Mouse (Mus musculus) intestine, embryonic 14.5 days (tissue): ENCODE measurements around the gene Cacna1c. TPM values are rescaled to one million over a fixed set of nuclear protein-coding genes. Genes with fewer than 3 reads are reported as not detected.
A peak's percentile ranks its signal among the peaks of the same experiment; 100 is the strongest.

Experiments
- ATAC-seq: fragments of 200-750 bp; cut with Nextera tagmentation; replicated peaks from 2 replicates; pipeline ENCODE4 v1.8.0; 2017; ENCODE audit warnings: low read depth, moderate number of reproducible peaks, moderate TSS enrichment, moderate library complexity; ENCODE audit not compliant: low FRiP score, low TSS enrichment
- DNase-seq: peaks from one replicate; pipeline ENCODE4 v3.0.0-alpha.2; 2018; ENCODE audit warnings: low spot score
- H3K27ac ChIP-seq: fragments of 300-500 bp; sonication (generic); 2 replicates; pipeline ENCODE4 v1.5.1; 2014; ENCODE audit warnings: low read depth, mild to moderate bottlenecking, control low read depth
- H3K27me3 ChIP-seq: fragments of 300-500 bp; sonication (generic); replicated peaks from 2 replicates; pipeline ENCODE4 v1.6.1; 2014; ENCODE audit warnings: low read length, control low read depth; ENCODE audit not compliant: control insufficient read depth, insufficient read depth
- H3K36me3 ChIP-seq: fragments of 300-500 bp; sonication (generic); 2 replicates; pipeline ENCODE4 v1.6.1; 2014; ENCODE audit warnings: low read length, control low read depth; ENCODE audit not compliant: control insufficient read depth, insufficient read depth
- H3K4me1 ChIP-seq: fragments of 300-500 bp; sonication (generic); replicated peaks from 2 replicates; pipeline ENCODE4 v1.6.1; 2014; ENCODE audit warnings: low read length, control low read depth, mixed read lengths; ENCODE audit not compliant: control insufficient read depth, insufficient read depth
- H3K4me2 ChIP-seq: fragments of 300-500 bp; sonication (generic); 2 replicates; pipeline ENCODE4 v1.6.1; 2014; ENCODE audit warnings: low read length
- H3K4me3 ChIP-seq: fragments of 300-500 bp; sonication (generic); 2 replicates; pipeline ENCODE4 v1.5.1; 2014; ENCODE audit warnings: low read depth, low read length, control low read depth, mixed read lengths
- H3K9ac ChIP-seq: fragments of 300-500 bp; sonication (generic); 2 replicates; pipeline ENCODE4 v1.6.1; 2014; ENCODE audit warnings: mild to moderate bottlenecking, low read length
- H3K9me3 ChIP-seq: fragments of 300-500 bp; sonication (generic); 2 replicates; pipeline ENCODE4 v1.6.1; 2016; ENCODE audit warnings: low read length, control low read depth; ENCODE audit not compliant: control insufficient read depth
- WGBS: fragments of 180-500 bp; shearing (Covaris S2); extraction: QIAGEN DNeasy Blood & Tissue Kit; methylation state at CpG from one replicate; pipeline ENCODE4 v1.1.7; 2014; 5-methylcytosine and 5-hydroxymethylcytosine counted together
- polyA plus RNA-seq: library from polyadenylated mRNA; unstranded; fragments of >200 nt; fragmentation: Nextera tagmentation; extraction: Ambion mirVana; gene quantifications from 2 replicates; pipeline ENCODE4 v1.2.1, GENCODE M21; 2014

The Cacna1c gene
- polyA plus RNA-seq, 1 experiment from 2014 or later: 6.5 TPM

DNA sequence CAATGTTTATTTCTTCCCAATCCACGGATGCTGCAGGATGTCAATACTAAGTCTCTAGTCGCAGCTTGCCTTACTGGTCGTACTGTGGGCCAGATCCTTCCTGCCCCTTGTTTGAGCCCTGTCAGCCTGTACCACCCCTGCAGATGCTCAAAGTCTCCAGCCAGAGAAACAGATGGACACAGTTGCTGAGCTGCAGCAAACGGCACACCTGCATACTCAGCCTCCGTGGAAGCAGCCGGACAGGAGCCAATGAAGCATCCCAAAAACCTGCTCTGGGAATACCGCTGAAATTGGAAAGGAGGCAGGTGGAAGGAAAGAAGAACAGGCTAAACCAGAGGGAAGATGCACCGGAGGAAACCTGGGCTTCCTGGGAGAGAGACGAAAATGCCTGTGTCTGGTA, 243.8 kb downstream of the Cacna1c start:
- no peaks in the 10 kb centered on the region for H3K27me3 ChIP-seq
- no peaks in the 10 kb centered on the region for H3K36me3 ChIP-seq
- H3K9ac ChIP-seq: no peak overlapping the region
- H3K4me3 ChIP-seq: no peak overlapping the region
- DNase-seq (no peak), ATAC-seq (no peak)
- WGBS: 72% methylated on average over 9 of the region's 9 CpGs
- peaks cover 7% of the 10 kb centered on the region; the same call in 1 of the 2 replicates for H3K4me1 ChIP-seq
- no peak overlapping the region for H3K27ac ChIP-seq
- H3K4me2 ChIP-seq: no peak overlapping the region
- no peaks in the 10 kb centered on the region for H3K9me3 ChIP-seq

DNA sequence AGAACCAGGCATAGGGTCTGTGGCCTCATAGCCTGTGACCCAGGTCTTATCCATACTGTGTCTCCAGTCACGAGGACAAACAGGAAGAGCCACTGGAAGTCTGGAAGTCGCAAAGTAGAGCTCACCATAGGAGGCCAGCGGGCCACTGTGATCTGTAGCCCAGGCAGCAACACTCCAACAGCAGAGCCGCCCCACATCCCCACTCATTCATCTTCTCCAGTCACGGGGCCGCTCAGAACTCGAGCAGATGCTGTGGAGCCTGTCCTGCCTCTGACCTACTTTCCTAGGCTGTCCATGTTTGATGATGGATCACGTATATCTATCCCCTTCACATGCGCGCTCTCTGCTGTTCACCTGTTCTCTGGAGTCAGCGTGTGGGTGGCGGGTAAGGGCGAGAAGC, 246.0 kb downstream of the Cacna1c start:
- H3K27me3 ChIP-seq: no peaks in the 10 kb centered on the region
- WGBS: 52% methylated on average over 13 of the region's 13 CpGs
- H3K27ac ChIP-seq: no peak overlapping the region
- no peaks in the 10 kb centered on the region for H3K36me3 ChIP-seq
- H3K9ac ChIP-seq: no peak overlapping the region
- peaks cover 7% of the 10 kb centered on the region; the same call in 1 of the 2 replicates for H3K4me1 ChIP-seq
- DNase-seq (no peak), ATAC-seq (no peak)
- no peak overlapping the region for H3K4me2 ChIP-seq
- H3K9me3 ChIP-seq: no peaks in the 10 kb centered on the region
- no peak overlapping the region for H3K4me3 ChIP-seq

DNA sequence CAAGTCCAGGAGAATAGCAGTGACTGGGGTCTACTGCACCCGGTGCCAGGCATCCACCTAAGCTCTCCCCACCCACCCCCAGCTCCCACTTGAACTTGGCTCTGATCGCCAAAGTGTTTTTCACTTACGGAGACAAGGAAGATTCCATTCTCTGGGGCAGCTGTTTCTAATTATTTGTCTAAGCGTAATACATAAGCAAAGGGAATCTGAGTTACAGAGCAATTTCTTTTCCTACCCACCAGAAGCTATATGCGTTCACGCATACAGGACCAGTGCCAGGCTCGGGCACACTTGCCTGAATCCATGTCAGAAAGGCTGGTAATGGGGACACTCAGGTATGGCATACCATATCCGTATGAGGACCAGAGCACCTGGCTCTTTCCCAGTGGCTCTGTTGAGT, 248.9 kb downstream of the Cacna1c start:
- Histone ChIP-seq H3K4me3 (no peak overlapping the region), H3K27ac (peak overlapping the region; percentile 49), H3K9me3 (no peaks in the 10 kb centered on the region), H3K4me2 (no peak overlapping the region), H3K9ac (no peak overlapping the region), H3K36me3 (no peaks in the 10 kb centered on the region), H3K4me1 (peaks cover 7% of the 10 kb centered on the region; the same call in 1 of the 2 replicates), H3K27me3 (no peaks in the 10 kb centered on the region)
- ATAC-seq (no peak), DNase-seq (no peak)
- WGBS: 66% methylated on average over 8 of the region's 8 CpGs

DNA sequence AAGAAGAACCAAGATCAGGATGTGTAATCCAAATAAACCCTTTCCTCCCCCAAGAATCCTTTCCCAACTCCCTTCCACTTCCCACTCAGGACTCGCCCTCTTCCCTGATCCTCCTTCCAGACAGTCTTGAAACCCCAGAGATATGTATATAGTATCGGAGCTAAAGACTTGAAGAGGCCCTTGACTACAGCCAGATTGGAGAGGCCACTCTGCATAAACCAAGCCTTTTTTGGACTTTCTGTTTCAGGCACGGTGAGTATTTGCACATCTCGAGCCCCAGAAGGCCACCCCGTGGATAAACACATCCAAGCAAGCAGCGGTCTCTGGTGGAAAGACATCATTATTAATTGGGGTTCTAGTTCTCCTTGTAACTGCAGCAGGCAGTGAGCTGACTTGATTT, 249.6 kb downstream of the Cacna1c start:
- H3K36me3 ChIP-seq: no peaks in the 10 kb centered on the region
- ATAC-seq (no peak), DNase-seq (no peak)
- peaks cover 7% of the 10 kb centered on the region; the same call in 1 of the 2 replicates for H3K4me1 ChIP-seq
- no peak overlapping the region for H3K9ac ChIP-seq
- no peak overlapping the region for H3K4me3 ChIP-seq
- no peak overlapping the region for H3K4me2 ChIP-seq
- no peaks in the 10 kb centered on the region for H3K9me3 ChIP-seq
- 58% methylated on average over 6 of the region's 6 CpGs for WGBS
- H3K27me3 ChIP-seq: no peaks in the 10 kb centered on the region
- peak overlapping the region; percentile 49; the same call in 1 of the 2 replicates for H3K27ac ChIP-seq

DNA sequence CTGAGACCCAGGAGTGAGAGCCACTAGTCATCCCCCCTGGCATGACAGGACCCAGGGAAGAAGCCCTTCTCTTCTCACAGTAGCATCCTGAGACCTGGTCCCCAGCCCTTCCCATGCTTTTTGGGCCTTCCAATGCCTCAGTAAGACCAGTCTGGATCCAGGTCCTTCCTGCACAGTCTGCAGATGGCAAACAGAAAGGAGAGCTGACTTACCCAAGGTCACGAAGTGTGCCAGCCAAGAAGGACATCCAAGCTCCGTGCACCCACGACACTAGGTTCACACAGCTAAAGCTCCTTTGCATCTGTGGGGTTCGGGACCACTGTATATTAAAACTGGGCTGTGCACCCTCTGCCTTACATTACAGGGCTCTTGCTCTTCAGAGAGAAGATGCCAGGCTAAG, 252.1 kb downstream of the Cacna1c start:
- DNase-seq: no peak
- no peak overlapping the region for H3K4me2 ChIP-seq
- no peak overlapping the region for H3K9ac ChIP-seq
- no peaks in the 10 kb centered on the region for H3K9me3 ChIP-seq
- 90% methylated on average over 4 of the region's 4 CpGs for WGBS
- H3K27me3 ChIP-seq: no peaks in the 10 kb centered on the region
- no peaks in the 10 kb centered on the region for H3K4me1 ChIP-seq
- H3K4me3 ChIP-seq: no peak overlapping the region
- no peak overlapping the region for H3K27ac ChIP-seq
- no peaks in the 10 kb centered on the region for H3K36me3 ChIP-seq
- no peak for ATAC-seq

DNA sequence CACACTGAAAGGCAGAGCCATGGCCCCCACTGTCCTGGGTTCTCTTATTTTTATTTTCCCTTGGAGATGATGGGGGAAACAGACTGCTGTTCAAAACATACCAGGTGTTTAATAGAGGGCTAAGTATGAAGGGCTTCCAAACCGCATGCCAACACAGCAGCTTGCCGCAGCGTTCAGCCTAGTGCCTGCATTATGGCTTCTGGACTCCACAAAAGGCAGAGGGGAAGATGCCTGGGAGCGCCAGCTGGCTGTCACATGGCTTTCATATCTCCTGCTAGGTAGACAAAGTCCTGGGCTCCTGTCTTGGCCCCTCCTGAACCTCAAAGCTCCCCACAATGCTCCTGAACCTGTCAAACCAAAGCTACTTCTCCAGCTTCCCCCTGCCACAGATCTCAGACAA, 254.4 kb downstream of the Cacna1c start:
- no peaks in the 10 kb centered on the region for H3K36me3 ChIP-seq
- no peak overlapping the region for H3K4me2 ChIP-seq
- no peaks in the 10 kb centered on the region for H3K9me3 ChIP-seq
- H3K4me3 ChIP-seq: no peak overlapping the region
- WGBS: 93% methylated on average over 4 of the region's 4 CpGs
- no peak for DNase-seq
- H3K4me1 ChIP-seq: no peaks in the 10 kb centered on the region
- no peak overlapping the region for H3K27ac ChIP-seq
- no peaks in the 10 kb centered on the region for H3K27me3 ChIP-seq
- no peak overlapping the region for H3K9ac ChIP-seq
- no peak for ATAC-seq

DNA sequence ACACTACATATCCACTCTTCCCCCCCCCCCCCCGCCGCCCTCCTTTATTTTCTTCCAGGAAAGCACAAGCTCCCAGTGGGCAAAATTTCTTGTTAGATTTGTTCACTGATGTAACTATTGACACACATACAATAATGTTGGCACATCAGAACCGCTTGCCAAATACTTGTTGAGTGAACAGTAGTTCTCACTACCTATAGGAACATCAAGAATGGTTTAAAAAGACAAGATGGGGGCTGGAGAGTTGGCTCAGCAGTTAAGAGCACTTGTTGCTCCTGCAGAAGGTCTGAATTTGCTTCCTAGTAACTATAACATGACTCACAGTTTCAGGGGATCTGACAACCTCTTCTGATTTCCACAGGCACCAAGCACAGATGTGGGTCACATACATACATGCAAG, 255.2 kb downstream of the Cacna1c start:
- Histone ChIP-seq H3K9ac (no peak overlapping the region), H3K4me3 (no peak overlapping the region), H3K36me3 (no peaks in the 10 kb centered on the region), H3K9me3 (no peaks in the 10 kb centered on the region), H3K27me3 (no peaks in the 10 kb centered on the region), H3K27ac (no peak overlapping the region), H3K4me1 (no peaks in the 10 kb centered on the region), H3K4me2 (no peak overlapping the region)
- no peak for ATAC-seq
- no peak for DNase-seq
- 98% methylated on average over 3 of the region's 3 CpGs for WGBS

DNA sequence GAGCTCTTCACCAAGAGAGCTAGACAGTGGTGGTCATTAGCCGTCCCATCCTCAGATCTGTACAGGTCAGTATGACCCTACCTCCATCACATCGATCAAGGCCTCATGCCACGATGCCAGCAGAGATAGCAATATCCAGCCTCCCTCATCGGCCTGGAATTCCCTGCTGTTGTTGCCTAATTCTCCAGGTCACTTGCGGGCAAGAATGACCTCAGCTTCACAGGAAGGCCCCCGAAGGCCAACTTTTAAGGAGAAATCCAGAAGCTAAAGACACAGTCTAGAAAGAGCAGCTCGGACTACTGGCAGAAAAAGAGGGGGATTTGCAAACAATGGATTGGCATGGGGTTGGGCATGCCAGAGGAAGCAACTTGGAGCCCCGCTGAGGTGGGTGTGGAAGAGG, 256.6 kb downstream of the Cacna1c start:
- ATAC-seq (no peak), DNase-seq (no peak)
- Histone ChIP-seq H3K27ac (no peak overlapping the region), H3K4me3 (no peak overlapping the region), H3K4me2 (no peak overlapping the region), H3K4me1 (no peaks in the 10 kb centered on the region), H3K9me3 (no peaks in the 10 kb centered on the region), H3K36me3 (no peaks in the 10 kb centered on the region), H3K27me3 (no peaks in the 10 kb centered on the region), H3K9ac (no peak overlapping the region)
- WGBS: 91% methylated on average over 8 of the region's 8 CpGs

DNA sequence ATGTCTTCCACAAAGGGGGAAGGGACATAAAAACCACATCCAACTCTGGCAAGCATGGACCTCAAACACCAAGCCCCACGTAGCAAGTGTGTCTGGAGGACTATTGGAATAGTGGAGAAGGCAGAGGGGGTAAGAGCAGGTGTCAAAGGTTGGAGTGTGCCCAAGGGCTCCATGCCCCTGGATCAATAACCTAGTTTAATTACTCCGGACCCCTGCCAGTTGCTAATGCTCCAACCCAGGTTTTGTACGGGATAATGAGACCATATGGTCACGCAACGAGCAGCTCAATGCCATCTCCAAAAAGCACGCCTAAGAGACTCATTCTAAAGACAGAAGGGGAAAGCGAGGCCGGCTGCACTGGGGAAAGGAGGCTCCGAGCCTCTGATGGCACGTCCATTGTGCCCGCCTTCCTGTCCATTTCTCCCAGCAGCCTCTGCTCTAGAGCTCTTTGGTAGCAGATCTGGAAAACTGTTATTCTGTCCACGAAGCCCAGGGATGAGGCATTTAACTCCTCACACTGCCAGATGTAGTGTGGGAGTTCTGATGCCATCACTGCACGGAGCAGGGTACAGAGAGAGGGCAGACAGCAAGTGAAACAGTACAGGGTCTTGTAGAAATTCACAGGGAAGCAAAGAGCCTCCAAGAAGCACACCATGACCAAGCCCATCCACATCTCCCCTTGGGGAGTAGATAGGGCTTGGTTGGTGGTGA, 257.7 kb downstream of the Cacna1c start:
- H3K4me3 ChIP-seq: no peak overlapping the region
- no peaks in the 10 kb centered on the region for H3K27me3 ChIP-seq
- H3K4me1 ChIP-seq: no peaks in the 10 kb centered on the region
- ATAC-seq (no peak), DNase-seq (no peak)
- H3K9me3 ChIP-seq: no peaks in the 10 kb centered on the region
- WGBS: 87% methylated on average over 13 of the region's 13 CpGs
- no peak overlapping the region for H3K4me2 ChIP-seq
- H3K9ac ChIP-seq: no peak overlapping the region
- no peaks in the 10 kb centered on the region for H3K36me3 ChIP-seq
- H3K27ac ChIP-seq: no peak overlapping the region
